Mouse (Mus musculus) 3134 (cell line): Measurements from ENCODE around the gene Slc39a11.

Experiments
- DNase-seq: peaks from one replicate; pipeline ENCODE4 v3.0.0-alpha.2; 2011; ENCODE audit warnings: low spot score; ENCODE audit not compliant: insufficient read length; ENCODE audit errors: extremely low read depth

Slc39a11 gene

GRCm38 (mm10) chr11:113473998-113474534 is 175.8 kb downstream of the Slc39a11 start:
- no peak for DNase-seq

DNA sequence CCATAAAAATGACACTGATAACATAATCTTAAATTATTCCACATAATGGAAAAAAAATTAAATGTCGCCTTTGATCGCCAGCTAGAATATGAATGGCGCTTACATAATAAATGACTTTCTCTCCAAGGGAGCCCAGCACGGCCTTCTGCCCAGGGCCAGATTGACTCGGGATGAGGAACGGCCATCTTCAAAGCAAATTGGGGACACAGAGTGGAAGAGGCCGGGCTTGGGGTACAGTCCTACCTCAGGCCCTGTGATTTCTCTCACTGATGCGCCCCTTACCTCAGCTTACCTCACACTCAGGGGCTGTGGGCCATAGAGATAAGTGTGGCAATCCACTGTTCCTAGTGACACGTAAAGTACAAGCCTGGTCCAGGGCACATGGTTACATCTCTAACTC is 177.9 kb downstream of the Slc39a11 start:
- no peak for DNase-seq

GRCm38 (mm10) chr11:113469919-113470785 is 179.7 kb downstream of the Slc39a11 start:
- peak; percentile 72 for DNase-seq

GRCm38 (mm10) chr11:113468016-113468415 is 181.9 kb downstream of the Slc39a11 start:
- no peak for DNase-seq

DNA sequence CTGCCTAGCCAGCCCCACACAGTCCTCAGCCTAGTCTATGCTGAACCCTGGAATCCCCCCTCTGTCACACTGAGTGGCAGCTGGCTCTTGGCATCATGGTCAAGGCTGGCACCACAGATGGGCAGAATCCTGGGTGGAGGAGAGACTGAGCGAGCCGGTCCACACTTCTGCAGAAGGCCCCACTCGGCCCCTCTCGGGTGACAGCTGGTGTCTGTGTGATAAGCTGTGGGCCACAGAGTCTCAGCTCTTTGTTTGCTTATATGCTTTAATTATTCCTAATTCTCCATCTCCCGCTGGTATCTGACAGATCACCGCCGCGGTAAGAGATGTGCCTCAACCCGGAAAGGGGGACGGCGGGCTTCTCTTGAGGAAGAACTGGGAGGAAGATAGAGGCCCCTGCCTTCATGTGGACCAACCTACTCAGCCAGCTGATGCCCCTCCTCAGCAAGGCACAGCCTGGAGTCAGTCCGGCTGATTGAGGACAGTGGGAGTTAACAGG is 182.5 kb downstream of the Slc39a11 start:
- no peak for DNase-seq

- no peak for DNase-seq
Observed at GRCm38 (mm10) chr11:113460118-113460517, 189.8 kb downstream of the Slc39a11 start.

DNA sequence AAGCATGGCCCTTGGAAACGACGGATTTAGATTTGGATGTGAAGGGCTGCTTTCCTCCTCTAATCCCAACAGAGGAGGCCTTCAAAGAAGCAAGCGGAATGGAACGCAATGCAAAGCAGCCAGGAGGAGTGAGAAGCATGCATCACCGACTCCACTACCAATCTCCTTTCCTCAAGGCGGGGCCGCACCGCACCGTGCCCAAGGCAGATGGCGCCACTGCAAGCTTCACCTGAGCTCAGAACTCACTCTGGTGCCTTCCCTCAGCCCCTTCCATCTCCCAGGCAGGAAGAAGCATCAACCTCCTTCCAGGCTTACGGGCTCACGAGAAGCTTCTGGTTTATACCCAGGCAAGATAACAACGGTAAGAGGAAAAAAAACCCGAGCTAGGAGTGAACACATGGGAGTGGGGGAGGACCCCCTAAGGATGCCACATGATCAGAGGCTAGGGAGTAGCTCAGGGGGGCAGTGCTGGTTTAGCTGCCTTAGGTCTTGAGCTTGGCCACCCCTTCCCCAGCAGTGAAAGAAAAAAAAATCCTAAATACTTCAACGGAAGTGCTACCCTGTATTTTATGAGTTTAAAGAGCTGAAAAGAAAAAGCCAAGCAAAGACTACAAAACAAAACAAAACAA is 191.2 kb downstream of the Slc39a11 start:
- peak; percentile 19 for DNase-seq

- DNase-seq = no peak
Observed at GRCm38 (mm10) chr11:113452861-113453568, 196.9 kb downstream of the Slc39a11 start.

GRCm38 (mm10) chr11:113451301-113451700 is 198.6 kb downstream of the Slc39a11 start:
- no peak for DNase-seq

- no peak for DNase-seq
Observed at GRCm38 (mm10) chr11:113450665-113451064, 199.2 kb downstream of the Slc39a11 start.

DNA sequence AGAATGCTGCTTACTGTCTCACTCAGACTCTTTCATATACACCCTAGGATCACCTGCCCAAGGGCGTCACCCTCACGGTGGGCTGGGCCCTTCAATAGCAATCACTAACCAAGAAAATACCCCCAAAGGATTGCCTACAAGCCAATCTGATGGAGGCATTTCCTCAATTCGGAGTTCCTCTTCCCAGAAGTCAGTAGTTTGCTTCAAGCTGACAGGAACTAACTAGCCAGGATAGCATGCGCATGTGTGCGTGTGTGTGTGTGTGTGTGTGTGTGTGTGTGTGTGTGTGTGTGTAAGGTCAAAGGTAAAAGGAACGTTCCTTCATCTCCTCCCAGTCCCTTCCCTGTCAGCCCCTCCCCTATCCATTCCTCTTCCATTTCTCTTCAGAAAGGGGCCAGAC is 199.9 kb downstream of the Slc39a11 start:
- no peak for DNase-seq

DNA sequence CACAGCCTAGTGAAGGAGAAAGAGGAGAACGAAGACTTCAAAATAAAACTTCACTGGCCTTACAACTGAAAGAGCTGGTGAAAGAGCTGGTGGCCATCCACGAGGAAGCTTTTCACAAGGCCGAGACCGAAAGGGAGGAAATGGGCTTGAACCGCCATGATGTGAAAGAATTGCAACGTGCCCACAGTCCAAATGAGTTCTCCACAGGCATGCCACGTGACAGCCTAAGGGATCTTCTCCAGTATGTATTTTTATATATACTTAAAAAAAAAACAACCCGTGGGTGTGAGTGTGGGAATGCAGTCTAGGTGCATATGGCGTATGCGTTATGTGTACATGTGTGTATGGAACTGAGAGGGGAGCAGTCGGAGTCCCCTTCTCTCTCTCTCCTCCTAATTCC is 207.8 kb downstream of the Slc39a11 start:
- no peak for DNase-seq

DNA sequence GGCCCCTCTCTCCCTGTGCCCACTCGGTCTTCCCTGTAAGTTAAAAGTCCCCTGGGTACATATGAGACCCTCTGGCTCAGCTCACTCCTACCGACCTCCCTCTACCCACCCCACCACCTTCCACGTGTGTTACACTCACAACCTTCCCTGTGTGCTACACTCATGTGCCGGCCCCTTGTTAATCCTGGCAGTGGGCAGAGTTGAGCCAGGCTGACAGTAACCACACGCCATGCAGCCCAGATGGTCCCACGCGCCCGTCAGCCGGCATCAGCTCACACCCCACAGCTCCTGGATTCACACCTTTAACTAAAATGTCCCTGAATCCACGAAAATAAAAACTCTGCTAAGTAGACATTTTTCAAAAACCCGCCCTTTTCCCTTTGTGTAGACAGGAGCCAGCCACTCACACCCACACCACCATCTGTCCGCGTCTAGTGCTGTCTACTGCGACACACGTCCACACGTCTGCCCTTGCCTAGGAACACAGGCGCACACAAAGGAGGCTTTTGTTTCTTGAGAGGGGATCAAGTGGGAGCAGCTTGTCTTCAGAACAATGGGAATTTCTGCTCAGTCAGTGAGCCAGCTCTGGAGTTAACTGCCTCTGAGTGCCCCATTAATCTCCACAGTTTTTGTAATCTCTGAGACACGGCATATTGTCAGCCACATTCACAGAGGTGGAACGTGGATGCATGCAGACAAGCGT is 210.4 kb downstream of the Slc39a11 start:
- DNase-seq = no peak

- DNase-seq = no peak
Observed at GRCm38 (mm10) chr11:113438915-113439314, 211.0 kb downstream of the Slc39a11 start.

- DNase-seq = no peak
Observed at GRCm38 (mm10) chr11:113437357-113437756, 212.5 kb downstream of the Slc39a11 start.

DNA sequence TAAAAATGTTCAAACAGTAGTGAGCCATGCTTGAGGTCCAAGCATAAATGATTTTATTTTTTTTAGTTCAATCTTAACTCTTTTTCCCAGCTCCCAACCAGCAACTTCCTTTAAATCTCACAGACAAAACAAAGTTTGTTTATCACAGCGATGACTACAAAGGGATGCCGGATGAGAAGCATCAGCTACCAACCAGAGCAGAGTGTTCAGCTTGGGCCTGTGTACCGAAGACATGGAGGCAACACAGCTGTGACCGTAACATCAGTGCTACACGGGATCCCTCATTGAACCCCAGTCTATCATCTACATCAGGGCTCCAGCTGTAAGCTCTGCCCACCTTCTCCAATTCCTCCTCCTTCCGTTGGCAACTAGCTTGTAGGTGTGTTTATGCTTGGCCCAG is 213.6 kb downstream of the Slc39a11 start:
- DNase-seq = no peak

DNA sequence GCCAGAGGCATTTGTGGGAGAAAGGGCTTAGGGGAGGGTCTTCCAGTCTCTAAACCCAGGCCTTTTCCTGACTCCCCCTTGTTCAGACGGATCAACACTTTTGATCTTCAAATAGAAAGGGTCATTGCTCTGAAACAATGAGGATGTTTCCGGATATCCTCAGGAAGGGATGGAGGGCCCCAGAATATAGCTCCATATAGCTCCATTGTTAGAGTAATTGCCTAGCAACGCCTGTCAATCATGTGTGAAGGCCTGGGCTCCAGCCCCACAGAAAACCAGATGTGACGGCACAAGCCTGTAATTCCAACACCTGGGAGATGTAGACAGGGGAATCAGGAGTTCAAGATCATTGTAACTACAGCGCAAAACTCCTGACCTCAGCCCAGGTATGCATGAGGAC is 214.2 kb downstream of the Slc39a11 start:
- DNase-seq = no peak

DNA sequence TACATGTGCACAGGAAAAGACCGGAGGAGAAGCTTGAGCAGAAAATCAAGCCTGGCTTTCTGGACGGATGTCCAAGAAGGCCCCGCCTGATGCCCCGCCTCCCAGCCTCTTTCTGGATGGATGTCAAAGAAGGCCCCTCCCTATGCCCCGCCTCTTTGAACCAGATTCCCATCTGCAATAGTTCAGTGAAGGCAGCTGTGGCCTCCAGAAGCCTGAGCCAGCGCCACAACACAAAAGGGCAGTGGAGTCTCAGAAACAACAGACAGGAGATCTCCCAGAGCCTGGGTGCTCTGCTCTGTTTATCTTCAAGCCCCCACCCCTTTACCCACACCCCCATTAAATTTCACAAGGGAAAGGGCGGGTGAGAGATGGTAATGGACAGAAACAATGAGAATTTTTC is 218.7 kb downstream of the Slc39a11 start:
- DNase-seq = no peak

DNA sequence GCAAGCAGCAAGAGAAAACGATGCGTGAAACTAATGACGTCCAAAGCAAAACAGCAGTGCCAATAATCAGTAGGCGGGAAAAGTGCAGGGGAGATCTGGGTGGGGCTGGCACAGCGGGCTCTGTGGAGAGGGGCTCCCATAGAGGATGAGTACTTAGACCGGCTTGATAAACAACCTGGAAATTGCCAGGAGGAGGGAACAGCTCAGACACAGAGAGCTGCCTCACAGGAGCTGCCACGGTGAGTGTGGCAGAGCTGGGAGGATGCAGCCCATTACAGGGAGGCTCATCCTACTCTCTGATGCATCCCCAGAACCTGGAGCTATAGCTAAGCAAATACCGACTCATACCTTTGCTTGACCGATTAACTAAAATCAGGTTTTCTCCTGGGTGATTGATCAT is 224.0 kb downstream of the Slc39a11 start:
- no peak for DNase-seq

DNA sequence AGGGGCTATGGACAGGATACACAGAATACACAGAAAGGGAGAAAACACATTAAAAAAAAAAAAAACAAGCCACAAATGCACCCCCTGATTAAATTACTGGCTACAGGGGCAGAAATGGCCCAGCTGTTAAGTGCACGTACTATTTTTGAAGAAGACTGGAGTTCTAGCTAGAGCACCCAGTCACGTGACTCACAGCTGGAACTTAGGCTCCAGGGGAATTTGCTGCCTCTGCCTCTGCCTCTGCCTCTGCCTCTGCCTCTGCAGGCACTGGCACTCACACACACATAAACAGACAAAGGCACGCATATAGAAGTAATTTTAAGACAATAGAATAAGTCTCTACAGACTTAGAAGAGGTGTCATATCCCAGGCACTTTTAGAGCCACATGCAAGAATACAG is 224.4 kb downstream of the Slc39a11 start:
- no peak for DNase-seq
